Comparison of ENCODE assay signal across 8 mouse cellular contexts in genomic region chr14:118938551-118938950, GRCm38 (mm10). TPM values are rescaled to one million over a fixed set of nuclear protein-coding genes. Genes with fewer than 3 reads are reported as not detected.
A peak's percentile ranks its signal among the peaks of the same experiment; 100 is the strongest.
DNase-seq lines count a peak whose midpoint lies in the region; ATAC-seq lines count a peak whose summit lies in the region.

No protein-coding gene starts in this region.

- H3K9me3 ChIP-seq in hindbrain, embryonic 10.5 days, result no peaks in the 10 kb centered on the region
- no peaks in the 10 kb centered on the region for H3K9me3 ChIP-seq in liver, embryonic 15.5 days (replicated peaks)

- DNase-seq in kidney, adult 11 months, result peak; percentile 20
- no peak for DNase-seq in kidney, postnatal 25 days
- peak; percentile 34 for DNase-seq in embryo, embryonic 11 days
- peak; percentile 20 for DNase-seq in hindbrain, embryonic 10.5 days (ENCODE audit: low spot score)
- DNase-seq in retina, embryonic 14.5 days (ENCODE audit: low spot score), result peak; percentile 20
- no peak for DNase-seq in ovary, postnatal 14 days (ENCODE audit: low spot score)
- DNase-seq in right cerebral cortex, postnatal 25 days, result no peak

- no peaks in the 10 kb centered on the region for H3K27me3 ChIP-seq in hindbrain, embryonic 10.5 days (ENCODE audit: insufficient read depth, poor library complexity, severe bottlenecking)
- H3K27me3 ChIP-seq in liver, embryonic 15.5 days, result no peaks in the 10 kb centered on the region

- peak overlapping the region; percentile 97 for H3K27ac ChIP-seq in hindbrain, embryonic 10.5 days
- H3K27ac ChIP-seq in liver, embryonic 15.5 days (replicated peaks), result peak overlapping the region; percentile 90; the same call in 1 of the 2 replicates

- H3K36me3 ChIP-seq in hindbrain, embryonic 10.5 days, result no peaks in the 10 kb centered on the region
- no peaks in the 10 kb centered on the region for H3K36me3 ChIP-seq in liver, embryonic 15.5 days (replicated peaks)

- WGBS in hindbrain, embryonic 10.5 days, result 1% methylated on average over 7 of the region's 7 CpGs
- 3% methylated on average over 7 of the region's 7 CpGs for WGBS in liver, embryonic 15.5 days (ENCODE audit: insufficient replicate concordance)

- H3K4me1 ChIP-seq in hindbrain, embryonic 10.5 days (replicated peaks), result peaks cover 43% of the 10 kb centered on the region
- H3K4me1 ChIP-seq in liver, embryonic 15.5 days (replicated peaks), result peaks cover 51% of the 10 kb centered on the region

- H3K9ac ChIP-seq in liver, embryonic 15.5 days, result peak overlapping the region; percentile 98

- H3K4me3 ChIP-seq in hindbrain, embryonic 10.5 days, result peak overlapping the region; percentile 99
- H3K4me3 ChIP-seq in liver, embryonic 15.5 days (replicated peaks), result peak overlapping the region; percentile 99

- no peak for ATAC-seq in liver, embryonic 15.5 days (ENCODE audit: insufficient read depth)

- H3K4me2 ChIP-seq in liver, embryonic 15.5 days, result peak overlapping the region; percentile 92

RNA-seq across cellular contexts. Expression of gene Dnajc3, which starts 0.8 kb away (rescaled TPM):
- polyA plus RNA-seq in hindbrain, embryonic 10.5 days (2016; fragmentation: Nextera tagmentation; extraction: Ambion mirVana), result 25.4 and 33.1 TPM in 2 replicates
- 29.7 and 32.4 TPM in 2 replicates for polyA plus RNA-seq in liver, embryonic 15.5 days (2015; fragmentation: Nextera tagmentation; extraction: Ambion mirVana)

RNA-seq across cellular contexts. Expression of gene Dzip1, which starts 13.3 kb away (rescaled TPM):
- 16.4 and 19.7 TPM in 2 replicates for polyA plus RNA-seq in hindbrain, embryonic 10.5 days (2016; fragmentation: Nextera tagmentation; extraction: Ambion mirVana)
- 1.6 and 1.9 TPM in 2 replicates for polyA plus RNA-seq in liver, embryonic 15.5 days (2015; fragmentation: Nextera tagmentation; extraction: Ambion mirVana)

Comparison
In these comparisons a context has a peak if more than half of its experiments do, and no peak if none do; other contexts are left out.
1. DNase-seq: peak in kidney, adult 11 months (single experiment), embryo, embryonic 11 days (single experiment), hindbrain, embryonic 10.5 days (single experiment) and retina, embryonic 14.5 days (single experiment); none in kidney, postnatal 25 days (0 of 2), ovary, postnatal 14 days (single experiment) and right cerebral cortex, postnatal 25 days (single experiment).